Mouse (Mus musculus) CD4-positive, CD25-positive, alpha-beta regulatory T cell, adult 2 months (primary cell): ENCODE results near the gene Rnf135.
"Not testable (repeated sequence)": the region's sequence is repeated elsewhere in the genome, so short reads cannot be mapped to it uniquely, and the experiment has no call there.

Experiments
- DNase-seq: peaks from one replicate; pipeline ENCODE4 v3.0.0-alpha.2; 2012; ENCODE audit warnings: low read depth, low spot score

Gene Rnf135

DNA sequence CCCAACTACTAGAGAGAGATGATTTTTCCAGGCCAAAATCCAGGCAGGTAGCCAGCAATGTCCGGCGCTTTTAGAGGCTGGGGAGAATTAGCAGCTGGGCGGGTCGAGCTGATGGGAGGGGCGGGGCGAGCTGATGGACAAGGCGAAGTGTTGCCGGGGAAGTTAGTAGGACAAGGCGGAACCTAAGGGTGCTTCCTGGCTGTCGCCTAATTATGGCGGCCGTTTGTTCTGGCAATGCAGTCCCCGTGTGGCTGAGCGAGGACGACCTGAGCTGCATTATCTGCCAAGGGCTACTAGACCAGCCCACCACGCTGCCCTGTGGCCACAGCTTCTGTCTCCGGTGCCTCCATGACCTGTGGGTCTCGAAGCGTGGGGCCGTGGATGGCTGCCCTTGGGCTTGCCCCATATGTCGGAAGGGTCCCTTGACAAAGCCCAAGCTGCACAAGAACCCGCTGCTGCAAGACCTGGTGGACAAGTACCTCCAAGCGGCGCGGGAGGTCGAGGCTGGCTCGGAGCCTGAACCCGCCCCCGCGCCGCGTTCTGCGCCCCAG lies at the start of gene Rnf135:
Rnf135 (plus strand) TSS at position 147 of the 551 bp plus-strand sequence.
- peak; percentile 83 for DNase-seq

DNA sequence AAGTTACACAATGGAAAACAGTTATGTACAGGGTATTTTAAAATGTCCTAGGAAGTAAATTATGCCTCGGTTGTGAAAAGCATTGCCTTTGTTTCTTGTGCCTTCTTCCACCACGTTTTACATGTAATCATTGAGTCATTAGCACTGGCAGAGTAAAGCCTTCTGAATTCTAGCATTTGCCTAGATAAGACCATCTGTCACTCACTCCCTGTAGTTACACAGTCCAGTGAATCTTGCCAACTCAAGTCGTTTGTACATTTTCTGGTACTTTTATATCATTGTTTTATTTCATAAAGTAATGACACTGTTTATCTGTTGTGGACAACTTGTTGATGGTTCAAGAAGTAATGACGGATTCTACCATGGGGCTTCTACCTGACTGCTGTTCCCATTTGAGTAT lies 48.9 kb upstream of the Rnf135 start:
- no peak for DNase-seq

- DNase-seq = no peak
Observed at GRCm38 (mm10) chr11:80135954-80136683, 47.5 kb upstream of the Rnf135 start.

- no peak for DNase-seq
Observed at GRCm38 (mm10) chr11:80136786-80137185, 46.9 kb upstream of the Rnf135 start.

- no peak for DNase-seq
Observed at GRCm38 (mm10) chr11:80137773-80138172, 45.9 kb upstream of the Rnf135 start.

DNA sequence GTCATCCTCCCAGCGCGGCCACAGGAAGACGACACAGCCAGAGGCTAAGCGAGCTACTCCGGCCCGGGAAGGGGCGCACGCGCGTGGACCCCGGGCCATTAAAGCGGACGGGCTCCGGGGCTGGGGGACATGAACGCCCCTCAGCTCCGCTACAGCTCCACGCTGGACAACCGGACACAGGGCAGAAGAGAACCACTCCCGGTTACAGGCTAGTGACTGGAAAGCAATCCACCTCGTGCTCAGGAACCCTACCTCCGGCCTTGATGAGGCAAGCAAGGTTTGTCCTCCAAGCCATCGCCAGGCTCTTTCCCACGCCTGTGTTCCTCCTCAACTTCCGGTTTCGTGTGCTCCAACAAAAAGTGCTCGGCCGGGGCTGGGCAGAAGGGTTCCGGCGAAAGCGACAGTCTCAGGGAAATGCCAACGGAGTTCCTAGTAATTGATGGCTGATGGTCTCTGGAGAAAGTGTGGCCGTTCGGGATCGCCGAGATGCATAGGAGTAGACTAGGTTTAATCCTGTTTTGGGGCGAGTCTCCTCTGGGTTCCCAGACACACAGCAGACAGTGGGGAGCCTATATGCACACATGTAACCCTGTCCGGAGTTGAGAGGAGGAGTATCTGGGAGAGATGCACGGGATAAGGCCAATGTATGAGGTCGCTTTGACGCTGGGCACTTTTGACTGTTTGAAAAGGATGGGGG lies 41.7 kb upstream of the Rnf135 start, which contains the start of gene Tefm:
Tefm (minus strand) TSS at position 351 of the 697 bp plus-strand sequence.
- DNase-seq = peak; percentile 85

DNA sequence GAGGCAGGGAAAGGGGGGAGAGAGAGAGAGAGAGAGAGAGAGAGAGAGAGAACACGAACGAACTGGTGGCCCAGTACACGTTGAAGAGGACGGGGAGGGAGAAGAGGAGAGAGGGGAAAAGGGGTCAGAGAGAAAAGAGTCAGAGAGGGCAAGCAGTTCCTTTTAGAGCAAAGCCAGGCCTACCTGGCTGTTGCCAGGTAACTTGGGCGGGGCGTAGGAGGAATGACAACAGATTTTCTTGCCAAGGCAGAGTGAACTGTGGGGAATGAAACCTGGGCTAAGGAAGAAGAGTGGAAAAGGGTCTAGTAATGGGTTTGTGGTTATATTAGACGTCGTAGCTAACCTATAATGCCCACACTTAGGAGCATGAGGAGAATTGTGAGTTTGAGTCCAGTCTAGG lies 40.8 kb upstream of the Rnf135 start:
- no peak for DNase-seq

GRCm38 (mm10) chr11:80145787-80146275 lies 37.8 kb upstream of the Rnf135 start:
- DNase-seq = no peak

- DNase-seq = peak; percentile 18
Observed at GRCm38 (mm10) chr11:80147748-80148147, 35.9 kb upstream of the Rnf135 start.

DNA sequence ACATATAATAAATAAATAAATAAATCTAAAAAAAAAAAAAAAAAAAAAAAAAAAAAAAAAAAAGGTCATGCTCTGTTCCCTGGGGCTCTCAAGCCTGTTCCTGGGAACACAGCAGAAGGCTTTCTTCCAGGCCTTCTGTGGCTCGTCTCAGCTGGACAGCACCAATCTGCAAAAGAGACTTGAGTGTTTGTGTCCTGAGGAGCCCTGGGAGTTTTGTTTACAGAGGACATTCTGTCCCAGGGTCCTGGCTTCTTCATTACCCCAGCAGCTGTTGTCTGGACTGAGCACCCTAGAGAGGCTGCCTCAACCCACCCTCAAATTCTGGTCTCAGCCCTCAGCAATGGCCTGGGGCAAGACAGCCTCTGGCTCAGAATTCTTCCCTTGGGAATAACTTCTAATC lies 35.3 kb upstream of the Rnf135 start:
- no peak for DNase-seq

DNA sequence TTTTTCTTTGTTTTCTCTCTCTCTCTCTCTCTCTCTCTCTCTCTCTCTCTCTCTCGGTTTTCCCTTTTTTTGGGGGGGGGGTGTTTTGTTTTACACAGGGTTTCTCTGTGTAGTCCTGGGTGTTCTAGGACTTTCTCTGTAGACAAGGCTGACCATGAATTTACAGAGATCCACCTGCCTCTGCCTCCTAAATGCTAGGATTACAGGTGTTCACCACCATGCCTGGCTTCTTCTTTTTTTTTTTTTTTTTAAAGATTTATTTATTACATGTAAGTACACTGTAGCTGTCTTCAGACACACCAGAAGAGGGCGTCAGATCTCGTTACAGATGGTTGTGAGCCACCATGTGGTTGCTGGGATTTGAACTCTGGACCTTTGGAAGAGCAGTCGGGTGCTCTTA lies 34.7 kb upstream of the Rnf135 start:
- DNase-seq = not testable (repeated sequence)

DNA sequence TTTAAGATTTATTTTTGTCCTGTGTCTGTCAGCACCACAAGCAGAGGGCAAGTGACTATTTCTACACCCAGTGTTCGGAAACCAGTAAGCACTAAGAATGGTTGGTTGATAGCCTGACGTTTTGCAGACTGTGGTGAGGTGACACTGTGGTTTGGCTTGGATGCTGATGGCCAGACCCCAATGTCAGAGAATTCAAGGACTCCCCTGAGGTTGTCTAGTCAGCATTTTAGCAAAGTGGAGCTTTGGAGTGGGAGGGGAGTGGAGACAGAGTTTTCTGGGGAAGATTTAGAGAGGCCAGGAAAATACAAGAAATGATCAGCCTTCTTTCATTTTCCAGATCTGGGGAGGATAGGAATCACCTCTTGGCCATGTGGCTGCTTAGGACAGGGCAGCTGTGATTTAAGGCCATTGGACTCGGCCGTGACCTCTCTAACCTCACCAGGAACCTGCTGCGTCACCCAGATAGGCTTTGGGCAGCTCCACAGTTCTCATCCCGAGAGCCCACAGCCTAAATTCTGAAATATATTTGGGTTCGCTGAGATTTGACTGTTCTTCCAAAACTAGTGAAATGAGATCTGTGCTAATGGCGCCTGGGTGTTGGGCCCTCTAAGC lies 34.1 kb upstream of the Rnf135 start:
- no peak for DNase-seq

DNA sequence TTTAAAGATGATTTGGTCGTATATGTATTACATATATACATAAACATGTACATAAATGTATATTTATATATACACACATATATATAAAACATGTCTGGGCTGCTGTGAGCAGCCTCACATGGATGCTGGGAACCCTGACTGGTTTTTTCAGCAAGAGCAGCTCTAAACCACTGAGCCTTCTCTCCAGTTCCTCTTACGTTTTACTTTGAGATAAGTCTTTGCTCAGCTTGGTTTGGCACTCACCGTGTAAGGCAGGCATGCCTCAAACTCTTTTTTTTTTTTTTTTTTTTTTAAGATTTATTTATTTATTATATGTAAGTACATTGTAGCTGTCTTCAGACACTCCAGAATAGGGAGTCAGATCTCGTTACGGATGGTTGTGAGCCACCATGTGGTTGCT lies 33.1 kb upstream of the Rnf135 start:
- DNase-seq = no peak

DNA sequence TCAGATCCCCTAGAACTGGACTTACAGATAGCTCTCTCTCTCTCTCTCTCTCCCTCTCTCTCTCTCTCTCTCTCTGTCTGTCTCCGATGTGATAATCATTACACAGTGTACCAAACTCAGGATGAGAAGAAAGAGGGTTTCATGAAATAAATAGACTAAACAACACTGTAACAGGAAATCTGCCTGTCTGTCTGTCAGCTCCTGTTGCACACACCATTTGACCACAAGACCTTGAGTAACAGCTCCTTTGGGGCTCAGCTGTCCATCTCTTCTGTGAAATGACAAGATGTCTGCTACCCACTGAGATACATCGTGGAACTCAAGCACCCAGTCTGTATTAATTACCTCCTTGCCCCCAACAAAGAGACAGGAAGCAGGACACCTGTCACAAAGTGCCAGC lies 32.1 kb upstream of the Rnf135 start:
- no peak for DNase-seq

- DNase-seq = no peak
Observed at GRCm38 (mm10) chr11:80152376-80152775, 31.3 kb upstream of the Rnf135 start.

- DNase-seq = peak; percentile 89
Observed at GRCm38 (mm10) chr11:80153857-80154495, 29.7 kb upstream of the Rnf135 start, which contains the start of gene Adap2. Gene Adap2 (plus strand): TSS chr11:80154105.

GRCm38 (mm10) chr11:80154501-80154900 lies 29.1 kb upstream of the Rnf135 start:
- no peak for DNase-seq

DNA sequence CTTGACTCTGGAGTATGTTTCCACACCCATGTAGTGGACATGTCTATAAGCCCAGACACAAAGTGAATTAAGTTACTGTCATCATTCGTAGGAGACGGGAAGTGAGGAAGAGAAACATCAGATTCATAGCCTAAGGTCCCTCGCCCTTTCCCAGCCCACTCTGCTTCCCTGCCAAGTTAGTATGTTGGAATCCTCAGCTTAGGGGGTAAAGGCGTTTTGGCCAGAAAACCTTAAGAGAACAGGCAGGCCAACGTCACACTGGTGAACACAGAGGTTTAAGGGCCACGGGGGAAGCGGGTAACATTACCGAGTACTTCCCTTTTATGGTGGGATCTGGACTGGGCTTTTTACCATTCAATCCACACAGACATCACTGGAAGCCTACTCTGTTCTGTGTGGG lies 28.1 kb upstream of the Rnf135 start:
- no peak for DNase-seq

GRCm38 (mm10) chr11:80155961-80156360 lies 27.7 kb upstream of the Rnf135 start:
- no peak for DNase-seq

GRCm38 (mm10) chr11:80156841-80157240 lies 26.8 kb upstream of the Rnf135 start:
- DNase-seq = no peak

DNA sequence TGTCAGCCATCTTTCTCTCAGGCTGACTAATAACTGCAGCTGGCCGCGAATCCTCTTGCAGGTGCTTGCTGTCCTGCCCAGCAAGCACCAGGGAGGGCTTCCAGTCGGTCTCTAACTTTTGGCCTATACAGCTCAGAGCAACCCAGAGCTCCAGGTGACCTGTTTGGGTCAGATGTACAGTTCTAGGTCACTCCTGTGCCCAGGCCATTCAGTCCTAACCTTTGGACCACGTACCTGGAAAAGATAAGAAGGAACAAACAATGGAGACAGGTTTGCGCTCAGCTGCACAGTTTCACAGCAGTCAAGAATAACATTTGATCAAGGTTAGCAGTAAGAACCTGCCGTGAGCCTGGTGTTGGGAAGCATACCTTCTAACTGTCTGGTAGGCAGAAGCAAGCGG lies 24.6 kb upstream of the Rnf135 start:
- no peak for DNase-seq

DNA sequence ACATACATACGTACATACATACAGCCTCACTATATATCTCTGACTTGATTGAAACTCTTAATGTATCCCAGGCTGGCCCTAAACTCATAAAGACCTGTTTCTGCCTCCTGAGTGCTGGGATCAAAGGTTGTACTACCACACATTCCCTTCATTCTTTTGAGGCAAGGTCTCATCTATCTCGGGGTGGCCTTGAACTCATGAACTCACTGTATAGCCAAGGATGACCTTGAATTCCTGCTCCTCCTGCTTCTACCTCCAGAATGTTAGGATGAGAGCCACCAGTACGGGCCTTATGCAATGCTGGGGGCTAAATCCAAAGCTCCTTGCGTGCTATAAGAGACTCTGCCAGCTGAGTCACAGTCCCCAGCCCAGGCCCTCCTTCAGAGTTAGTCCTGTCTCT lies 22.6 kb upstream of the Rnf135 start:
- DNase-seq = no peak
